Mouse (Mus musculus) forebrain, embryonic 16.5 days (tissue): Measurements from ENCODE around the gene Cab39. TPM values are rescaled to one million over a fixed set of nuclear protein-coding genes. Genes with fewer than 3 reads are reported as not detected.

Source experiments
- ATAC-seq: fragments of 200-750 bp; cut with Nextera tagmentation; 2 replicates; pipeline ENCODE4 v1.8.0; 2017; ENCODE audit warnings: mild to moderate bottlenecking, moderate library complexity
- H3K27ac ChIP-seq: fragments of 300-500 bp; sonication (generic); 2 replicates; pipeline ENCODE4 v1.5.1; 2014; ENCODE audit warnings: low read length, control low read depth
- H3K27me3 ChIP-seq: fragments of 300-500 bp; sonication (generic); replicated peaks from 2 replicates; pipeline ENCODE4 v1.6.1; 2014; ENCODE audit warnings: low read length; ENCODE audit not compliant: control insufficient read depth, insufficient read depth
- H3K36me3 ChIP-seq: fragments of 300-500 bp; sonication (generic); 2 replicates; pipeline ENCODE4 v1.6.1; 2014; ENCODE audit not compliant: control insufficient read depth, insufficient read depth
- H3K4me1 ChIP-seq: fragments of 300-500 bp; sonication (generic); replicated peaks from 2 replicates; pipeline ENCODE4 v1.6.1; 2014; ENCODE audit warnings: low read length; ENCODE audit not compliant: control insufficient read depth, insufficient read depth
- H3K4me2 ChIP-seq: fragments of 300-500 bp; sonication (generic); 2 replicates; pipeline ENCODE4 v1.6.1; 2014; ENCODE audit warnings: mild to moderate bottlenecking, low read length, control low read depth
- H3K4me3 ChIP-seq: fragments of 300-500 bp; sonication (generic); replicated peaks from 2 replicates; pipeline ENCODE4 v1.5.1; 2014; ENCODE audit warnings: mild to moderate bottlenecking, low read length, control low read depth
- H3K9ac ChIP-seq: fragments of 300-500 bp; sonication (generic); replicated peaks from 2 replicates; pipeline ENCODE4 v1.6.1; 2014; ENCODE audit warnings: low read depth, low read length, control low read depth
- H3K9me3 ChIP-seq: fragments of 300-500 bp; sonication (generic); 2 replicates; pipeline ENCODE4 v1.6.1; 2016; ENCODE audit warnings: low read length; ENCODE audit not compliant: control insufficient read depth
- WGBS: fragments of 180-500 bp; shearing (Covaris S2); extraction: QIAGEN DNeasy Blood & Tissue Kit; methylation state at CpG from one replicate; pipeline ENCODE4 v1.1.7; 2014; 5-methylcytosine and 5-hydroxymethylcytosine counted together
- polyA plus RNA-seq: library from polyadenylated mRNA; unstranded; fragments of >200 nt; fragmentation: Nextera tagmentation; extraction: Ambion mirVana; gene quantifications from 2 replicates; pipeline ENCODE4 v1.2.1, GENCODE M21; 2015

Gene Cab39
- polyA plus RNA-seq, 1 experiment from 2014 or later: 47.1 TPM

- Histone ChIP-seq H3K27ac (no peak overlapping the region), H3K9ac (no peak overlapping the region), H3K4me3 (no peak overlapping the region), H3K4me1 (0 out of 2 replicates have a peak, but pooled peaks cover 3% of the 10 kb centered on the region), H3K27me3 (no peaks in the 10 kb centered on the region), H3K36me3 (no peaks in the 10 kb centered on the region), H3K9me3 (no peaks in the 10 kb centered on the region), H3K4me2 (no peak overlapping the region)
- 20% methylated on average over 14 of the region's 14 CpGs for WGBS
- no peak for ATAC-seq
Observed at GRCm38 (mm10) chr1:85758231-85758968, 34.8 kb upstream of the Cab39 start.

- Histone ChIP-seq H3K9me3 (no peaks in the 10 kb centered on the region), H3K4me1 (0 out of 2 replicates have a peak, but pooled peaks cover 3% of the 10 kb centered on the region), H3K4me3 (no peak overlapping the region), H3K27ac (no peak overlapping the region), H3K27me3 (no peaks in the 10 kb centered on the region), H3K9ac (no peak overlapping the region), H3K36me3 (no peaks in the 10 kb centered on the region), H3K4me2 (no peak overlapping the region)
- no peak for ATAC-seq
- 0% methylated on average over 1 of the region's 1 CpGs for WGBS
Observed at GRCm38 (mm10) chr1:85758969-85759293, 34.3 kb upstream of the Cab39 start.

GRCm38 (mm10) chr1:85761665-85762064 lies 31.6 kb upstream of the Cab39 start:
- Histone ChIP-seq H3K9ac (no peak overlapping the region), H3K9me3 (no peaks in the 10 kb centered on the region), H3K36me3 (no peaks in the 10 kb centered on the region), H3K4me3 (no peak overlapping the region), H3K4me2 (no peak overlapping the region), H3K27me3 (no peaks in the 10 kb centered on the region), H3K27ac (no peak overlapping the region), H3K4me1 (0 out of 2 replicates have a peak, but pooled peaks cover 3% of the 10 kb centered on the region)
- WGBS: 85% methylated on average over 4 of the region's 4 CpGs
- ATAC-seq: no peak

DNA sequence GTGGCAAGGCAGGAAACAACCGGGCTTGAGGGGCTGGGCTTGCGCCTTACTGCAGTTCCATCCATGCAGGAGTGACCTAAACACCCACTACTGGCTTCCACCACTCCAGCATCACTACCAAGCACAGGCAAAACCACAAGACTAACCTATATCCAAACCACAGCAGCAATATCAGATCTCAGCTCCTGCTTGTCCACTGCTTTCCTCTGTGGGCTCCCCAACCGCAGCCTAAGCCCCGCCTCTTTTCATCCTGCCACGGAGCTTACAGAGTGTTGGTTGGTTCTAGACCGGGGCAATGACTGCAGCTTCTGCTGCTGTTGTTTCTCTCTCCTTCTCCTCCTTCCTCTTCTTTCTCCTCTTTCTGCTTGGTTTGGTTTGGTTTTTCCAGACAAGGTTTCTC lies 29.9 kb upstream of the Cab39 start:
- H3K27ac ChIP-seq: no peak overlapping the region
- H3K4me3 ChIP-seq: no peak overlapping the region
- no peaks in the 10 kb centered on the region for H3K9me3 ChIP-seq
- 0 out of 2 replicates have a peak, but pooled peaks cover under 1% of the 10 kb centered on the region for H3K4me1 ChIP-seq
- H3K27me3 ChIP-seq: no peaks in the 10 kb centered on the region
- WGBS: 87% methylated on average over 6 of the region's 6 CpGs
- ATAC-seq: no peak
- H3K4me2 ChIP-seq: no peak overlapping the region
- no peak overlapping the region for H3K9ac ChIP-seq
- H3K36me3 ChIP-seq: no peaks in the 10 kb centered on the region

- ATAC-seq: no peak
- 76% methylated on average over 4 of the region's 4 CpGs for WGBS
- Histone ChIP-seq H3K27ac (no peak overlapping the region), H3K36me3 (no peaks in the 10 kb centered on the region), H3K27me3 (no peaks in the 10 kb centered on the region), H3K9me3 (no peaks in the 10 kb centered on the region), H3K4me1 (no peaks in the 10 kb centered on the region), H3K4me3 (no peak overlapping the region), H3K4me2 (no peak overlapping the region), H3K9ac (no peak overlapping the region)
Observed at GRCm38 (mm10) chr1:85764291-85764690, 28.9 kb upstream of the Cab39 start.

DNA sequence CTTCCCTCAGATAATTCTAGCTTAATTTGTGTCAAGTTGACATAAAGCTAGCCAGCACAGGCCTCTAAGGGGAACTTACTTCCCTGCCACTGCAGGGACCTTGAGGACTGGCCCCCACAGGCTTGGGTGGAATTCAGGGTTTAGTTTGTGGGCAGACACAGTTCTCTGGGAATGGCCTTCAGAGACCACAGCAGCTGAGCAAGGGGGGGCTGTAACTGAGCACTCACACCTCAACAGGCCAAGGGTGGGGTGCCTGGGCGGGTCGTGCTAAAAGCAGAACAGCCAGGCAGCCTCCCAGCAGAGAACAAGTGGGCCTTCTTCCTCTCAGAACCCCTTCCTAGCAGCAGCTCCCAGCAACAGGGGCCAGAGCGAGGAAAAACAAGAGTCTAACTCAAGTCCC lies 27.1 kb upstream of the Cab39 start:
- no peak for ATAC-seq
- WGBS: 86% methylated on average over 3 of the region's 3 CpGs
- Histone ChIP-seq H3K4me3 (no peak overlapping the region), H3K27ac (no peak overlapping the region), H3K36me3 (no peaks in the 10 kb centered on the region), H3K9me3 (no peaks in the 10 kb centered on the region), H3K4me2 (no peak overlapping the region), H3K27me3 (no peaks in the 10 kb centered on the region), H3K4me1 (no peaks in the 10 kb centered on the region), H3K9ac (no peak overlapping the region)

DNA sequence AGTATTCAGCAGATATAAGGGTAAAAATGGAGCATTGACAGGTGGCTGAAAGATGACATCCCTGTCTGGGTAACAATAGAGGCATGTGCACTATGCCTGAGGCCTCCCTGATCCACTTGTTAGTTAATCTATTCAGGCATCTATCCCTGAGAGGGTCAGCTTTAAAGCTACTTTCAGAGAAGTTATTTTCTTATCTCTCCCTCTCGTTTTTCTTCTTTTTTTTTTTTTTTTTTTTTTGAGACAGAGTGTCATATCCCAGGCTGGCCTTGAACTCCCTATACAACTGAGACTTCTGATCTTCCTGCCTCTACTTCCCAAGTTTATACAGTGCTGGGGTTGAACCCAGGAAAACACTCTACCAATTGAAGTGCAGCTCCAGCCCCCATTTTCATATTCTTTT lies 25.5 kb upstream of the Cab39 start:
- no peak overlapping the region for H3K4me2 ChIP-seq
- no peak overlapping the region for H3K9ac ChIP-seq
- ATAC-seq: no peak
- H3K4me1 ChIP-seq: no peaks in the 10 kb centered on the region
- H3K9me3 ChIP-seq: no peaks in the 10 kb centered on the region
- H3K27me3 ChIP-seq: no peaks in the 10 kb centered on the region
- no peaks in the 10 kb centered on the region for H3K36me3 ChIP-seq
- WGBS: 82% methylated on average over 1 of the region's 1 CpGs
- H3K4me3 ChIP-seq: no peak overlapping the region
- H3K27ac ChIP-seq: no peak overlapping the region

DNA sequence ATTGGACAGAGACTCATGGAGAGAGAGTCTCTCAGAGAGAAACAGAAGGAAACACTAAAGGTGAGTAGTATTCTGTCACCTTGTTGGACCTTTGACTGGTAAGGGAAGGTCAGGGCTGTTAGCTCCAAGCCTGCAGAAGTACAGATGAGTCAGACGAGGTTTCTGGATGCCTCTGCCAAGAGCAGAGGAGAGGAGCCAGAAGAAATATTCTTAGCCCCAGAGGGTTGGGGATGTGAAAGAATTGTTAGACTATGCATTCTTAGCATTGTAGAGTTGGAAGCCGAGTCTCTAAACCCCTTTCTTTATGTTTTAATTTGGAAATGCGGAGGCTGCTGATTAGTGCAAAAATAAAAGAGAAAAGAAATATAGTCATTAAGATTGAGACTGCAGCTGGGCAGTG lies 21.3 kb upstream of the Cab39 start:
- H3K9ac ChIP-seq: no peak overlapping the region
- WGBS: 72% methylated on average over 3 of the region's 3 CpGs
- no peaks in the 10 kb centered on the region for H3K36me3 ChIP-seq
- H3K4me2 ChIP-seq: no peak overlapping the region
- H3K4me1 ChIP-seq: no peaks in the 10 kb centered on the region
- no peak overlapping the region for H3K27ac ChIP-seq
- H3K9me3 ChIP-seq: no peaks in the 10 kb centered on the region
- ATAC-seq: no peak
- H3K27me3 ChIP-seq: no peaks in the 10 kb centered on the region
- H3K4me3 ChIP-seq: no peak overlapping the region

DNA sequence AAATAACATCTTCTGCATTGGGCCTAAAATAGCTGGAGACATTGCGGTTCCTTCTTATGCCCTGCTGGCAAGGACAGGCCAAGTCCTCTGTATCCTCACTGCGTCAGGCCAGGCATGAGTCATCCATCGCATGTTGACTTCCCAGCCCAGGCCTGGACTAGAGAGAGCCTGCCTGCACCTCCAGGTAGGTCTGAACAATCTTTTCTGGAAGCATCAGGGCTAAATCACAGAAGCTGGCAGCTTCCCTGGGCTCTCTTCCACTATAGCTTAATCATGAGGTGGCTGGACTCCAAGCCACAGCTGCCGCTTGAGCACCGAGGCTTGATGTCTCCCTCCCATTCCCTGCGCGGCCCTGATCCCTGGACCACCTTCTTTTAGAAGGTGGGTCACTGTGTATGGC lies 18.1 kb upstream of the Cab39 start:
- Histone ChIP-seq H3K4me1 (no peaks in the 10 kb centered on the region), H3K36me3 (no peaks in the 10 kb centered on the region), H3K27ac (no peak overlapping the region), H3K4me2 (no peak overlapping the region), H3K9me3 (no peaks in the 10 kb centered on the region), H3K27me3 (no peaks in the 10 kb centered on the region), H3K9ac (no peak overlapping the region), H3K4me3 (no peak overlapping the region)
- 81% methylated on average over 7 of the region's 7 CpGs for WGBS
- no peak for ATAC-seq

GRCm38 (mm10) chr1:85776154-85776553 lies 17.1 kb upstream of the Cab39 start:
- Histone ChIP-seq H3K27ac (no peak overlapping the region), H3K9me3 (no peaks in the 10 kb centered on the region), H3K9ac (no peak overlapping the region), H3K27me3 (no peaks in the 10 kb centered on the region), H3K36me3 (no peaks in the 10 kb centered on the region), H3K4me1 (no peaks in the 10 kb centered on the region), H3K4me2 (no peak overlapping the region), H3K4me3 (no peak overlapping the region)
- 45% methylated on average over 10 of the region's 10 CpGs for WGBS
- no peak for ATAC-seq
